Mouse (Mus musculus) midbrain, postnatal 0 days (tissue): ENCODE data around the gene B4galt1. TPM values are rescaled to one million over a fixed set of nuclear protein-coding genes. Genes with fewer than 3 reads are reported as not detected.

ENCODE experiments used
- ATAC-seq: fragments of 200-750 bp; cut with Nextera tagmentation; 2 replicates; pipeline ENCODE4 v1.8.0; 2017; ENCODE audit warnings: moderate number of reproducible peaks, mild to moderate bottlenecking, moderate TSS enrichment, moderate library complexity; ENCODE audit not compliant: low FRiP score
- DNase-seq: peaks from one replicate; pipeline ENCODE4 v3.0.0-alpha.2; 2015; ENCODE audit warnings: low spot score
- H3K27ac ChIP-seq: fragments of 300-500 bp; sonication (generic); 2 replicates; pipeline ENCODE4 v1.5.1; 2014; ENCODE audit warnings: low read depth, mild to moderate bottlenecking, low read length, mixed read lengths
- H3K27me3 ChIP-seq: fragments of 300-500 bp; sonication (generic); 2 replicates; pipeline ENCODE4 v1.6.1; 2014; ENCODE audit warnings: low read length, control low read depth, mixed read lengths; ENCODE audit not compliant: insufficient read depth
- H3K36me3 ChIP-seq: fragments of 300-500 bp; sonication (generic); 2 replicates; pipeline ENCODE4 v1.6.1; 2014; ENCODE audit warnings: low read length, control low read depth, mixed read lengths; ENCODE audit not compliant: insufficient read depth
- H3K4me1 ChIP-seq: fragments of 300-500 bp; sonication (generic); 2 replicates; pipeline ENCODE4 v1.6.1; 2014; ENCODE audit warnings: mild to moderate bottlenecking, control low read depth, antibody characterized with exemption, low read length, mixed read lengths; ENCODE audit not compliant: insufficient read depth
- H3K4me2 ChIP-seq: fragments of 300-500 bp; sonication (generic); 2 replicates; pipeline ENCODE4 v1.6.1; 2014; ENCODE audit warnings: low read depth, mild to moderate bottlenecking, low read length, mixed read lengths; ENCODE audit not compliant: poor library complexity, severe bottlenecking
- H3K4me3 ChIP-seq: fragments of 300-500 bp; sonication (generic); 2 replicates; pipeline ENCODE4 v1.5.1; 2014; ENCODE audit warnings: low read depth, mild to moderate bottlenecking, low read length, moderate library complexity
- H3K9ac ChIP-seq: fragments of 300-500 bp; sonication (generic); replicated peaks from 2 replicates; pipeline ENCODE4 v1.6.1; 2014; ENCODE audit warnings: mild to moderate bottlenecking, low read length, moderate library complexity, mixed read lengths; ENCODE audit not compliant: poor library complexity, severe bottlenecking
- H3K9me3 ChIP-seq: fragments of 300-500 bp; sonication (generic); 2 replicates; pipeline ENCODE4 v1.6.1; 2016; ENCODE audit warnings: low read length, control low read depth
- CTCF ChIP-seq: IDR thresholded peaks from 2 replicates; pipeline ENCODE4 v1.5.1; 2016; ENCODE audit warnings: antibody characterized with exemption, mild to moderate bottlenecking
- WGBS: fragments of 180-500 bp; shearing (Covaris S2); extraction: QIAGEN DNeasy Blood & Tissue Kit; methylation state at CpG from one replicate; pipeline ENCODE4 v1.1.7; 2014; 5-methylcytosine and 5-hydroxymethylcytosine counted together
- polyA plus RNA-seq: library from polyadenylated mRNA; unstranded; fragments of >200 nt; fragmentation: Nextera tagmentation; extraction: Ambion mirVana; gene quantifications from 2 replicates; pipeline ENCODE4 v1.2.1, GENCODE M21; 2015
- total RNA-seq: library from RNA; depleted of rRNA; stranded (reverse); fragments of >200 nt; gene quantifications from 2 replicates; pipeline ENCODE4 v1.2.3, GENCODE M21; 2014

The B4galt1 gene
- total and polyA plus RNA-seq, 2 experiments from 2014 or later: 5.8 to 10.0 TPM

DNA sequence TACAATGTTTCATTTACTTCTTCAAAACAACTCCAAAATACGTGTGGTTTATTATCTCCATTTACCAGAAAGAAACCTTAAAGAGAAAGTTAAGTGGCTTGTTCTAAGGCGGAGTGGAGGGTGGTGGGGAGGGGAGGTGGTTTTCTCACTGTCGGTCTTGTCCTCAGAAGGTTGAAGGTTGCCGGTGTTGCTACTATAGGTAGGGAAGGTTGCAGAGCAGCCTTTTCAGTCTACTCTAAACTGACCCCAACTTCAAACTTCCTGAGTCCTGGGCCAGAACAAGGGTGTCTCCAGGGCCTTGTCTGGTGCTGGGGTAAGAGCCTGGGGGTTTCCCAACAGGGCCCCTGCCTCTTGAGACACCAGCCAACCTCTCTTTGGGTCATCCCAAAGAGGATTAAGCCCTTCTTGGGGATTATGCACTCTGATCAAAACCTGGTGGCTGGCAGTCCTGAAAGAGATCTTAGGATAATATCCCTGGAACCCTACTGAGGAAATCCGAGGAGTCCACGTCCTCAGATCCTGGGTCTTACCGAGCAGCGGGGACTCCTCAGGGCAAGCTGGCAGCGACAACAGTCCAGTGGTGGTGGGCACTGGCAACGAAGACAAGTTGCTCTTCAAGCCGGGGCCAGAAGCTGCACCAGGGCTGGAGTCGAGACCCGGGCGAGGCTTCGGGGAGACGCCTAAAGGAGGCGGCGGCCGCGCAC is 792 bp downstream of the B4galt1 start:
- Histone ChIP-seq H3K9ac (peak overlapping the region; percentile 87), H3K9me3 (no peaks in the 10 kb centered on the region), H3K4me1 (peaks cover 3% of the 10 kb centered on the region; the same call in 1 of the 2 replicates), H3K36me3 (no peaks in the 10 kb centered on the region), H3K4me3 (peak overlapping the region; percentile 80), H3K4me2 (peak overlapping the region; percentile 85), H3K27me3 (no peaks in the 10 kb centered on the region), H3K27ac (peak overlapping the region; percentile 79)
- 2% methylated on average over 15 of the region's 20 CpGs for WGBS
- DNase-seq (peak; percentile 38), ATAC-seq (no peak; the same call in 1 of the 2 replicates)
- no peak for TF ChIP-seq CTCF

DNA sequence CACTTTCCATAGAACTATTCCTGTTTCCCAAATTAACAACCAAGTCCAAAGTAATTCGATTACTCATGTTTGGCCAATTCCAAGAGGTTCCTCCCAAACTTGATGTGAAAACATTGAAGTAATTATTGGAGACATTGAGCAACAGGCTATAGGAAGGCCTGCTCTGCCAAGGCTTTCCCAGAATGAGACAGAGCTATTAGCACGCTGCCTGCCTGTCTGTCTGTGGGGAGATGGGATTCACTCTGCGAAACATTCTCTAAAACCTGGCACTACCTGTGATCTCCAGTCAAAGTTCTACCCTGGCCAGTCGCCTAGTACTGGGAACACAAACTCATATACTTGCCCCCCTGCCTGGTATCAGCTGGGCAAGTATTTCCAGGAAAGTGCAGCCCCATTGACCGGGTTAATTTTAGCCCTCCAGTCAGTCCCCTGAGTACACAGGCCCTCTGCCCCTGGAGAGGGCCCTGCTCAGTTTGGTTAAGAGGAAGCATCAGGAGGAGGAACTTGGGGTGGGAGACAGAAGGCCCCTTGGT is 1.5 kb downstream of the B4galt1 start:
- no peak for TF ChIP-seq CTCF
- Histone ChIP-seq H3K4me3 (peak overlapping the region; percentile 80), H3K4me2 (peak overlapping the region; percentile 85), H3K9me3 (no peaks in the 10 kb centered on the region), H3K27ac (no peak overlapping the region), H3K9ac (0 out of 2 replicates have a peak overlapping the region, but pooled peaks have one; percentile 36), H3K36me3 (no peaks in the 10 kb centered on the region), H3K4me1 (peaks cover 3% of the 10 kb centered on the region; the same call in 1 of the 2 replicates), H3K27me3 (no peaks in the 10 kb centered on the region)
- no peak for ATAC-seq
- no peak for DNase-seq
- WGBS: 37% methylated on average over 5 of the region's 5 CpGs

DNA sequence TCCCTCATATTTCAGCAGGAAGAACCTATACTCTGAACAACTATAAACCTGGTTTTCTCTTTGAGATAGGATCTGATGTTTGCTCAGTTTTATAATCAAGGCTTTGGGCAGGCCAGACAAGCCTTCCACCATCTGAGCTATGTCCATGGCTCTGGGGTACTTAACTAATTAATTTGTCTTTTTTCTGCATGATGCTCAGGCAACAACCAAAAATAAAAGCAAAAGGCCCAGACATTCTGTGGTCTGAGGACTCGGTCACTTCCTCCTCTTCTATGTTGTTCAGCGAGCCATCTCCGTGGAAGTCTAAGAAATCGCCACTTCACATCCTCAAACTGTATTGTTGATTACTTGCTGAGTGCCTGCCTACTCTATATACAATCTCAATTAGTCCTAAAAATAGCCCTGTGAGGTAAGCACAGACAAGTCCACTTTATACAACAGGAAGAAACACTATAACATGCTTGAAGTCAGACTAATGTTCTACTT is 2.0 kb downstream of the B4galt1 start:
- H3K9me3 ChIP-seq: no peaks in the 10 kb centered on the region
- DNase-seq (no peak), ATAC-seq (no peak)
- H3K9ac ChIP-seq: 0 out of 2 replicates have a peak overlapping the region, but pooled peaks have one; percentile 36
- H3K27ac ChIP-seq: 0 out of 2 replicates have a peak overlapping the region, but pooled peaks have one; percentile 6
- peak overlapping the region; percentile 80; the same call in 1 of the 2 replicates for H3K4me3 ChIP-seq
- no peaks in the 10 kb centered on the region for H3K36me3 ChIP-seq
- H3K27me3 ChIP-seq: no peaks in the 10 kb centered on the region
- peak overlapping the region; percentile 85 for H3K4me2 ChIP-seq
- H3K4me1 ChIP-seq: peaks cover 3% of the 10 kb centered on the region; the same call in 1 of the 2 replicates
- 50% methylated on average over 4 of the region's 4 CpGs for WGBS
- no peak for TF ChIP-seq CTCF

DNA sequence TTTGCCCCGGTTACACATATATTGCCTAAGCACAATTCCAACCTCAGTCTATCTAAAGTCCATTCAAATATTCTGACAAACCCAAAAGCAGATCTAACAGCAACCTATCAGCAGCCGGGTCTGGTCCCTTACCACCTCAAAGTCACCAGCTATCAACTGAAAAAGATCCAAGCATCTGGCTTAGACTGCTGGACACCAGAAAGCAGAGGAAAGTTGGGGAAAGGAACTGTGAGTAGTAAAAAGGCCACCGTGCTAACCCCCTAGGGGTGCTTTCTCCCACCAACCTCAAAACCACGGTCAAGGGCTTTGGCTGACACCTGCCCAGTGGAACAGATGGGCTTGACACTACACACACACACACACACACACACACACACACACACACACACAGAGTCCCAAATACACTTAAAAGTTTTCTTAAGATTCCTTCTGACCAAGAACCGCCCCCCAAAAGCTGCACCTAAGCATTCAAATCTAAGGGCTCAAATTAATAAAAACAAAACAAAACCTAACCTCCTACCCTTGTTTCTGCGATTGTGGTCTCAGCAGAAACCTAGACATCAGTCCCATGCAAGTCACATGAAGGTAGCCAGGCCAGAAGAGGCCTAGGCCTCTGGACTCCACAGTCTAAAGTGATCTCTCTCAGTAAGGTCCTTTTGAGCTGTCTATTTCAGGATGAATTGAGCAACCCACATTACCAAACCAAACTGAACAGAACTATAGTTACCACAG is 2.6 kb downstream of the B4galt1 start:
- no peak for TF ChIP-seq CTCF
- Histone ChIP-seq H3K27ac (0 out of 2 replicates have a peak overlapping the region, but pooled peaks have one; percentile 6), H3K36me3 (no peaks in the 10 kb centered on the region), H3K9me3 (no peaks in the 10 kb centered on the region), H3K9ac (0 out of 2 replicates have a peak overlapping the region, but pooled peaks have one; percentile 36), H3K4me2 (peak overlapping the region; percentile 85), H3K4me1 (peaks cover 3% of the 10 kb centered on the region; the same call in 1 of the 2 replicates), H3K4me3 (peak overlapping the region; percentile 80; the same call in 1 of the 2 replicates), H3K27me3 (no peaks in the 10 kb centered on the region)
- ATAC-seq (no peak), DNase-seq (no peak)
- WGBS: 78% methylated on average over 6 of the region's 6 CpGs

DNA sequence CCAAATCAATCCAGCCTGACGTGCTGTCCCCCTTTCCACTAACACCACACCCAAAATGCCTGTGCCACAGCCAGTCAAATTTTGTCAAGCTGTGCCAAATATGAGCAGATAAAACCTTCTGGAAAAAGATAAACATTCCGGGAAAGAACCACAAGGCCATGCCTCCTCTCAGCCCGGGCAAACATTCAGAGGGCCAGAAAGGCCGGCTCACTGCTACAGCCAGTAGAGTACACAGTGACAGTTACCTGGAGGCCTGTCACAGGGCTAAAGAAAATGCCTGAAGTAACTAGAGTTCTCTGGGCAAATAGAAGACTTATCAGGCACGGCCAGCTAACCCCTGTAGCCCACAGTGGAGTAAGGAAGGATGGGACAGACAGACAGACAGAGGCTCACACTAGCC is 3.2 kb downstream of the B4galt1 start:
- Histone ChIP-seq H3K4me1 (peaks cover 3% of the 10 kb centered on the region; the same call in 1 of the 2 replicates), H3K36me3 (no peaks in the 10 kb centered on the region), H3K4me3 (no peak overlapping the region), H3K9me3 (no peaks in the 10 kb centered on the region), H3K9ac (no peak overlapping the region), H3K4me2 (peak overlapping the region; percentile 85), H3K27me3 (no peaks in the 10 kb centered on the region), H3K27ac (no peak overlapping the region)
- TF ChIP-seq CTCF: no peak
- ATAC-seq: no peak
- WGBS: 72% methylated on average over 5 of the region's 5 CpGs
- no peak for DNase-seq
